Mouse (Mus musculus): Measurements from ENCODE around the gene Trim80. TPM values are rescaled to one million over a fixed set of nuclear protein-coding genes. Genes with fewer than 3 reads are reported as not detected.
"Not testable (repeated sequence)": the region's sequence is repeated elsewhere in the genome, so short reads cannot be mapped to it uniquely, and the experiment has no call there.

Trim80 gene
- total and polyA plus RNA-seq, 3 experiments, result not detected

- peaks cover 3 to 20% of the 10 kb centered on the region in 2 experiments for H3K4me1 ChIP-seq (ENCODE audit: control insufficient read depth in 1 of 2, insufficient read depth in 2 of 2, low read length in 2 of 2)
Observed at GRCm38 (mm10) chr11:115453306-115453705, 13.0 kb downstream of the Trim80 start.

GRCm38 (mm10) chr11:115454822-115455221 lies 14.5 kb downstream of the Trim80 start:
- H3K4me3 ChIP-seq (ENCODE audit: control insufficient read depth in 1 of 2, insufficient read depth in 1 of 2, low read depth in 2 of 2, low read length in 2 of 2); H3K9me3 ChIP-seq (replicated peaks; ENCODE audit: insufficient read depth, low read length); H3K9ac ChIP-seq (ENCODE audit: control insufficient read depth, low read depth, low read length, poor library complexity, severe bottlenecking); H3K36me3 ChIP-seq (ENCODE audit: control insufficient read depth in 1 of 2, insufficient read depth in 2 of 2, low read length in 2 of 2); H3K27ac ChIP-seq (ENCODE audit: control insufficient read depth, low read depth, low read length); H3K79me2 ChIP-seq (ENCODE audit: control insufficient read depth, insufficient read depth, low read length, poor library complexity); H3K27me3 ChIP-seq (ENCODE audit: control insufficient read depth in 1 of 2, insufficient read depth in 2 of 2, low read length in 2 of 2): not testable (repeated sequence)
- H3K4me1 ChIP-seq (ENCODE audit: control insufficient read depth in 1 of 2, insufficient read depth in 2 of 2, low read length in 2 of 2), result peaks cover 3 to 20% of the 10 kb centered on the region in 2 experiments
- TF ChIP-seq CTCF (IDR thresholded peaks at IDR 0.05 in 2 of 3, conservative IDR thresholded peaks at IDR 0.05 in 1 of 3; ENCODE audit: control insufficient read depth in 1 of 3, insufficient read depth in 1 of 3, low read depth in 2 of 3, low read length in 3 of 3, poor library complexity in 1 of 3, severe bottlenecking in 1 of 3), result peak in 2 of 3 experiments; percentile 40 to 48; a peak in 5 of 6 replicates
- DNase-seq (ENCODE audit: low read depth, low spot score), result peak; percentile 46

More at GRCm38 (mm10) chr11:115453306-115453705, 13.0 kb downstream of the Trim80 start:
- Histone ChIP-seq H3K9me3 (replicated peaks; ENCODE audit: insufficient read depth, low read length) (no peaks in the 10 kb centered on the region), H3K79me2 (ENCODE audit: control insufficient read depth, insufficient read depth, low read length, poor library complexity) (no peaks in the 10 kb centered on the region), H3K36me3 (ENCODE audit: control insufficient read depth in 1 of 2, insufficient read depth in 2 of 2, low read length in 2 of 2) (peaks cover 0 to 3% of the 10 kb centered on the region in 2 experiments; a peak in 1 of 4 replicates), H3K4me3 (ENCODE audit: control insufficient read depth in 1 of 2, insufficient read depth in 1 of 2, low read depth in 2 of 2, low read length in 2 of 2) (no peak overlapping the region), H3K9ac (ENCODE audit: control insufficient read depth, low read depth, low read length, poor library complexity, severe bottlenecking) (no peak overlapping the region), H3K27me3 (ENCODE audit: control insufficient read depth in 1 of 2, insufficient read depth in 2 of 2, low read length in 2 of 2) (no peaks in the 10 kb centered on the region), H3K27ac (ENCODE audit: control insufficient read depth, low read depth, low read length) (no peak overlapping the region)
- TF ChIP-seq SIN3A (IDR thresholded peaks at IDR 0.05; ENCODE audit: low read length) (no peak), POLR2A (IDR thresholded peaks at IDR 0.05; ENCODE audit: control insufficient read depth in 1 of 2, insufficient read depth in 1 of 2, low read depth in 1 of 2, low read length in 2 of 2, poor library complexity in 1 of 2) (no peak), SMC3 (IDR thresholded peaks at IDR 0.05; ENCODE audit: low read depth, low read length) (no peak), MAFK (IDR thresholded peaks at IDR 0.05; ENCODE audit: borderline replicate concordance, low read depth, low read length) (no peak), MYC (IDR thresholded peaks at IDR 0.05; ENCODE audit: low read depth, low read length) (no peak), BHLHE40 (IDR thresholded peaks at IDR 0.05; ENCODE audit: borderline replicate concordance, low read depth, low read length) (no peak), MYB (IDR thresholded peaks at IDR 0.05; ENCODE audit: low read depth, low read length) (no peak), ETS1 (IDR thresholded peaks at IDR 0.05; ENCODE audit: low read depth, low read length) (no peak), NRF1 (IDR thresholded peaks at IDR 0.05; ENCODE audit: insufficient read depth, low read depth, low read length, poor library complexity, severe bottlenecking) (no peak), HCFC1 (IDR thresholded peaks at IDR 0.05; ENCODE audit: low read depth, low read length) (no peak)
- no peak for DNase-seq (ENCODE audit: low read depth, low spot score)

GRCm38 (mm10) chr11:115455619-115456018 lies 15.3 kb downstream of the Trim80 start:
- TF ChIP-seq SMC3 (IDR thresholded peaks at IDR 0.05; ENCODE audit: low read depth, low read length) (peak; percentile 15; the same call in 1 of the 2 replicates), NRF1 (IDR thresholded peaks at IDR 0.05; ENCODE audit: insufficient read depth, low read depth, low read length, poor library complexity, severe bottlenecking) (no peak), CTCF (IDR thresholded peaks at IDR 0.05 in 2 of 3, conservative IDR thresholded peaks at IDR 0.05 in 1 of 3; ENCODE audit: control insufficient read depth in 1 of 3, insufficient read depth in 1 of 3, low read depth in 2 of 3, low read length in 3 of 3, poor library complexity in 1 of 3, severe bottlenecking in 1 of 3) (peak; percentile 27 to 32 (median 31); a peak in 4 of 6 replicates)

More at GRCm38 (mm10) chr11:115455619-115456018, 15.3 kb downstream of the Trim80 start:
- DNase-seq (ENCODE audit: low read depth, low spot score), result no peak
- H3K27ac ChIP-seq (ENCODE audit: control insufficient read depth, low read depth, low read length), result no peak overlapping the region
- no peak overlapping the region for H3K4me3 ChIP-seq (ENCODE audit: control insufficient read depth in 1 of 2, insufficient read depth in 1 of 2, low read depth in 2 of 2, low read length in 2 of 2)
- H3K9me3 ChIP-seq (replicated peaks; ENCODE audit: insufficient read depth, low read length), result no peaks in the 10 kb centered on the region
- peaks cover 3 to 20% of the 10 kb centered on the region in 2 experiments for H3K4me1 ChIP-seq (ENCODE audit: control insufficient read depth in 1 of 2, insufficient read depth in 2 of 2, low read length in 2 of 2)
- no peak overlapping the region for H3K9ac ChIP-seq (ENCODE audit: control insufficient read depth, low read depth, low read length, poor library complexity, severe bottlenecking)
- H3K27me3 ChIP-seq (ENCODE audit: control insufficient read depth in 1 of 2, insufficient read depth in 2 of 2, low read length in 2 of 2), result no peaks in the 10 kb centered on the region
- H3K79me2 ChIP-seq (ENCODE audit: control insufficient read depth, insufficient read depth, low read length, poor library complexity), result no peaks in the 10 kb centered on the region
- H3K36me3 ChIP-seq (ENCODE audit: control insufficient read depth in 1 of 2, insufficient read depth in 2 of 2, low read length in 2 of 2), result peaks cover 0 to 3% of the 10 kb centered on the region in 2 experiments; a peak in 1 of 4 replicates
